11 mouse cellular contexts compared by ENCODE assay signal in genomic region chr8:119635378-119635777, GRCm38 (mm10). TPM values are rescaled to one million over a fixed set of nuclear protein-coding genes. Genes with fewer than 3 reads are reported as not detected.
DNase-seq lines count a peak whose midpoint lies in the region; ATAC-seq and TF ChIP-seq lines count a peak whose summit lies in the region.
"Had no signal": no experiment of that assay in that cellular context is flagged by ENCODE, and none has a peak within 500 bp of the region (broad histone marks: within the 10 kb centered on the region; RNA-seq: fewer than 3 reads in every experiment).

Gene Kcng4 (minus strand): TSS chr8:119635680.

- no peak within 1 kb of the TSS for H3K4me2 ChIP-seq in heart, embryonic 12.5 days
- no peak within 1 kb of the TSS for H3K4me2 ChIP-seq in heart, embryonic 11.5 days
- H3K4me2 ChIP-seq: neural tube, embryonic 12.5 days had no signal

- 27% methylated on average over 6 of the region's 6 CpGs for WGBS in heart, embryonic 12.5 days
- WGBS in heart, embryonic 11.5 days (ENCODE audit: insufficient replicate concordance), result 36% methylated on average over 6 of the region's 6 CpGs

- no peaks in the 10 kb centered on the region for H3K36me3 ChIP-seq in heart, embryonic 12.5 days
- H3K36me3 ChIP-seq in heart, embryonic 11.5 days (ENCODE audit: control insufficient read depth, insufficient read depth, low read length), result no peaks in the 10 kb centered on the region
- H3K36me3 ChIP-seq in testis, adult 2 months (ENCODE audit: control insufficient read depth, insufficient read depth, low read length), result no peaks in the 10 kb centered on the region
- H3K36me3 ChIP-seq: neural tube, embryonic 12.5 days had no signal

- H3K4me1 ChIP-seq in heart, embryonic 12.5 days (replicated peaks), result peaks cover 19% of the 10 kb centered on the region
- peaks cover 5% of the 10 kb centered on the region; the same call in 1 of the 2 replicates for H3K4me1 ChIP-seq in heart, embryonic 11.5 days (ENCODE audit: control insufficient read depth, insufficient read depth, low read length)
- peaks cover 14% of the 10 kb centered on the region for H3K4me1 ChIP-seq in testis, adult 2 months (ENCODE audit: control insufficient read depth, insufficient read depth, low read length)

- H3K27ac ChIP-seq in heart, embryonic 12.5 days (ENCODE audit: poor library complexity, severe bottlenecking), result no peak within 1 kb of the TSS
- no peak within 1 kb of the TSS for H3K27ac ChIP-seq in heart, embryonic 11.5 days (ENCODE audit: low read depth, low read length)
- H3K27ac ChIP-seq in testis, adult 2 months (ENCODE audit: control insufficient read depth, insufficient read depth, low read depth, low read length), result peak within 1 kb of the TSS; percentile 39; the same call in 1 of the 2 replicates
- H3K27ac ChIP-seq: neural tube, embryonic 12.5 days had no signal

- no peak within 1 kb of the TSS for H3K9ac ChIP-seq in heart, embryonic 12.5 days
- no peak within 1 kb of the TSS for H3K9ac ChIP-seq in heart, embryonic 11.5 days (ENCODE audit: low read depth, low read length)
- H3K9ac ChIP-seq: neural tube, embryonic 12.5 days had no signal

- no peak within 1 kb of the TSS for H3K4me3 ChIP-seq in heart, embryonic 12.5 days
- no peak within 1 kb of the TSS for H3K4me3 ChIP-seq in heart, embryonic 11.5 days (ENCODE audit: low read depth, low read length)
- H3K4me3 ChIP-seq in testis, adult 2 months (ENCODE audit: control insufficient read depth, low read depth, low read length), result no peak within 1 kb of the TSS
- H3K4me3 ChIP-seq: neural tube, embryonic 12.5 days had no signal

- no peak for DNase-seq in testis, postnatal 10 days (ENCODE audit: low spot score)
- DNase-seq in kidney, postnatal 10 days, result peak; percentile 52
- DNase-seq in spleen, adult 18-20 months, result no peak
- no peak for DNase-seq in adipocyte (ENCODE audit: low spot score)
- DNase-seq in frontal cortex, postnatal 36 days (ENCODE audit: low spot score in 2 of 2), result no peak
- DNase-seq: adrenal gland, adult 8-10 months; liver had no signal

- H3K27me3 ChIP-seq in heart, embryonic 12.5 days (replicated peaks), result peaks cover 52% of the 10 kb centered on the region
- H3K27me3 ChIP-seq in heart, embryonic 11.5 days (ENCODE audit: control insufficient read depth, insufficient read depth, low read length), result peaks cover 43% of the 10 kb centered on the region
- no peaks in the 10 kb centered on the region for H3K27me3 ChIP-seq in testis, adult 2 months (ENCODE audit: control insufficient read depth, insufficient read depth, low read length)

- ATAC-seq in heart, embryonic 12.5 days (ENCODE audit: insufficient number of reproducible peaks, low FRiP score), result 0 out of 2 replicates have a peak, but pooled peaks have one; percentile 9
- no peak for ATAC-seq in heart, embryonic 11.5 days (replicated peaks; ENCODE audit: insufficient number of reproducible peaks, low FRiP score, low TSS enrichment)

- no peaks in the 10 kb centered on the region for H3K9me3 ChIP-seq in heart, embryonic 12.5 days (replicated peaks)
- no peaks in the 10 kb centered on the region for H3K9me3 ChIP-seq in heart, embryonic 11.5 days (replicated peaks; ENCODE audit: control insufficient read depth, low read length)
- H3K9me3 ChIP-seq: neural tube, embryonic 12.5 days had no signal

- no peak for TF ChIP-seq POLR2A in testis, adult 2 months (IDR thresholded peaks at IDR 0.05; ENCODE audit: control insufficient read depth, low read depth, low read length)

- no peak for TF ChIP-seq CTCF in testis, adult 2 months (IDR thresholded peaks at IDR 0.05; ENCODE audit: control insufficient read depth, insufficient read depth, insufficient replicate concordance, low read depth, low read length)

RNA-seq across cellular contexts. Expression of gene Kcng4, which starts in this region (rescaled TPM):
- polyA plus RNA-seq in heart, embryonic 12.5 days (2016; fragmentation: Nextera tagmentation; extraction: Ambion mirVana), result not detected in 2 replicates
- polyA plus RNA-seq in heart, embryonic 11.5 days (2014; fragmentation: Nextera tagmentation; extraction: Ambion mirVana), result not detected in 2 replicates
- polyA plus RNA-seq in testis, adult 2 months (2012; rRNA removed), result 12.3 and 13.3 TPM in 2 replicates

Comparison
In these comparisons a context has a peak if more than half of its experiments do, and no peak if none do; other contexts are left out.
1. RNA of gene Kcng4 (polyA plus RNA-seq): 12.3 to 13.3 TPM in testis, adult 2 months; not detected in heart, embryonic 12.5 days and not detected in heart, embryonic 11.5 days; every median in the first group is over 10 times any median in the second.
2. Peak in ATAC-seq in heart, embryonic 12.5 days; RNA of the gene not detected or under 1 TPM.